Mouse (Mus musculus): Measurements from ENCODE around the gene Gtf2a1. TPM values are rescaled to one million over a fixed set of nuclear protein-coding genes. Genes with fewer than 3 reads are reported as not detected.

Gtf2a1 gene
- polyA plus RNA-seq, 1 experiment, result 5.1 TPM

DNA sequence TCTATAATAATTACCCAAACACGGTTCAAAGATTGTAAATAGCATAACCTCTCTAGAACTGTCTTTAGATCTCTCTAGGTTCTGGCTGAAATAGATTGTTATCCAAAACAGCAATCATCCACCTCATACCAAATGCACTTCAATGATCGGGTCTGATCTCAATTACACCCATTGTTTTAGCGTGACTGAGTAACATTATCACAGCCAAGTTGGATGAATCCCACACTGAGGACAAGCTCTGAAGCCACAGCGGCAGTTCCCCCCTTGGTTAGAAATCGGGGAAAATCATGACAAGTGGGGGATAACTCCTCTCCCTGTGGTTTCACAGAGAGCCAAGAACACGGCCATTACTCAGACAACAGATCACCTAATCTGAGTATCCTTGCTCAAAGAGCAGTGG lies 76.3 kb downstream of the Gtf2a1 start:
- TF ChIP-seq CEBPB (IDR thresholded peaks at IDR 0.05; ENCODE audit: low read depth), result no peak
- no peak for TF ChIP-seq USF1 (IDR thresholded peaks at IDR 0.05; ENCODE audit: low read depth)
- no peak for TF ChIP-seq CTCF (IDR thresholded peaks at IDR 0.05; ENCODE audit: control insufficient read depth, insufficient read depth, insufficient read length)
- no peak for TF ChIP-seq FOSL1 (IDR thresholded peaks at IDR 0.05; ENCODE audit: insufficient read depth, low read length, poor library complexity, severe bottlenecking)
- TF ChIP-seq MAX (IDR thresholded peaks at IDR 0.05), result no peak
- TF ChIP-seq MYOG (IDR thresholded peaks at IDR 0.05; ENCODE audit: control insufficient read depth, extremely low read depth, insufficient read length), result no peak
- TF ChIP-seq MYOD1 (IDR thresholded peaks at IDR 0.05; ENCODE audit: control insufficient read depth, insufficient read length, low read depth), result no peak
- no peaks in the 10 kb centered on the region for H3K79me3 ChIP-seq (ENCODE audit: low read depth)
- H3K27me3 ChIP-seq (ENCODE audit: control insufficient read depth, insufficient read depth, insufficient read length), result peaks cover 4% of the 10 kb centered on the region
- no peak overlapping the region for H3K4me3 ChIP-seq (ENCODE audit: insufficient read depth, poor library complexity, severe bottlenecking)
- no peaks in the 10 kb centered on the region for H3K36me3 ChIP-seq (ENCODE audit: control insufficient read depth, insufficient read depth)
- H3K79me2 ChIP-seq (ENCODE audit: control insufficient read depth, insufficient read depth), result no peaks in the 10 kb centered on the region
- H3ac ChIP-seq (ENCODE audit: control insufficient read depth, insufficient read length, low read depth), result no peak overlapping the region

DNA sequence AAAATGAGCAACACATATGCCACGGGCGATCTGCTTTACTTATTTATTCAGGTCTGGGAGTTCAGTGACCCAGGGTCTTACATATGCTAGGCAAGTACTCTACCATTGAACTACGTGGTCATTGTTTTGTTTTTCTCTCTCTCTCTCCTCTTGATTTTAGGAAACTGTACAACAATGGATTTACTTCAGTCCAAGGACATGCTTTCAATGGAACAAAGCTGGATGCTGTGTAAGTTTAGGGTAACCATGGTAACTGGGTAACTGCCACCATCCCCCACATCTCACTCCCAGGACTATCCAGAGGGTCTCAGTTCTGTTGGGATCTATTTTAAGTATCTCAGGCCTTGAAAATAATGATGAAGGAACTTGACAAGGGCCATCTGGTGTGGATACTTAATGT lies 78.5 kb downstream of the Gtf2a1 start:
- Histone ChIP-seq H3ac (ENCODE audit: control insufficient read depth, insufficient read length, low read depth) (no peak overlapping the region), H3K79me2 (ENCODE audit: control insufficient read depth, insufficient read depth) (no peaks in the 10 kb centered on the region), H3K36me3 (ENCODE audit: control insufficient read depth, insufficient read depth) (no peaks in the 10 kb centered on the region), H3K79me3 (ENCODE audit: low read depth) (no peaks in the 10 kb centered on the region), H3K4me3 (ENCODE audit: insufficient read depth, poor library complexity, severe bottlenecking) (no peak overlapping the region), H3K27me3 (ENCODE audit: control insufficient read depth, insufficient read depth, insufficient read length) (peaks cover 4% of the 10 kb centered on the region)
- TF ChIP-seq USF1 (IDR thresholded peaks at IDR 0.05; ENCODE audit: low read depth) (no peak), MAX (IDR thresholded peaks at IDR 0.05) (no peak), MYOG (IDR thresholded peaks at IDR 0.05; ENCODE audit: control insufficient read depth, extremely low read depth, insufficient read length) (no peak), CEBPB (IDR thresholded peaks at IDR 0.05; ENCODE audit: low read depth) (no peak), FOSL1 (IDR thresholded peaks at IDR 0.05; ENCODE audit: insufficient read depth, low read length, poor library complexity, severe bottlenecking) (no peak)

Other genes with a start within 250 kb of the Gtf2a1 start
- gene Cep128, start 206.1 kb downstream of the Gtf2a1 start, polyA plus RNA-seq (2012; fragmentation: generic; extraction: Trizol), result 5.4 TPM
- not detected for gene Tshr, start 205.9 kb downstream of the Gtf2a1 start, polyA plus RNA-seq (2012; fragmentation: generic; extraction: Trizol)
- gene Ston2, start 197.9 kb upstream of the Gtf2a1 start, polyA plus RNA-seq (2012; fragmentation: generic; extraction: Trizol), result 11.6 TPM